Mouse (Mus musculus): ENCODE results near the gene Rcn2.
"Not testable (repeated sequence)": the region's sequence is repeated elsewhere in the genome, so short reads cannot be mapped to it uniquely, and the experiment has no call there.

The Rcn2 gene

GRCm38 (mm10) chr9:56041372-56042180, at the start of gene Rcn2:
Rcn2 (plus strand) TSS chr9:56041845.
- peak; percentile 88 for DNase-seq (ENCODE audit: low spot score)

DNA sequence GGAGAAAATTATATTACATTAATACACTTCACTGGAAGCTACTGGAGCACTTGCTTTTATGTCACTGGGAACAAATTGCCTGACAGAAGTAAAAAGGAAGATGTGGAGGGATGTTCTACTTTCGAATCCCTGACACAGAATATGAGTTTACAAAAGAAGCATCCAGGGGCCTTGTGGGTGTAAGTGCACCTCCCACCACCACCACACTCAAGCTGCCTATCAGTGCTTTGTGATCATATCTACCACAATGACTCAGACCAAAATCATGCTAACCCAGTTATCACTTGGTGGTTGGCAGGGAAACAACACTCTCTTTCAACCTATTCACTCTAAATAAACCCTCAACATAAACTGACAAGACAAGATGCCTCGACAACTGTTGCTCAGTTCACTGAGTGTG, 37.0 kb upstream of the Rcn2 start:
- not testable (repeated sequence) for DNase-seq (ENCODE audit: low spot score)

GRCm38 (mm10) chr9:56010450-56010849, 31.2 kb upstream of the Rcn2 start, which contains the start of gene 4930563M21Rik:
4930563M21Rik (minus strand) TSS chr9:56010550.
- no peak for DNase-seq (ENCODE audit: low spot score)

- no peak for DNase-seq (ENCODE audit: low spot score)
Observed at GRCm38 (mm10) chr9:56024772-56025171, 16.9 kb upstream of the Rcn2 start.

GRCm38 (mm10) chr9:56027292-56027691, 14.4 kb upstream of the Rcn2 start:
- no peak for DNase-seq (ENCODE audit: low spot score)

GRCm38 (mm10) chr9:56032219-56032618, 9.4 kb upstream of the Rcn2 start:
- no peak for DNase-seq (ENCODE audit: low spot score)

- DNase-seq (ENCODE audit: low spot score), result peak; percentile 34
Observed at GRCm38 (mm10) chr9:56042181-56042621, 556 bp downstream of the Rcn2 start.

- DNase-seq (ENCODE audit: low spot score), result no peak
Observed at GRCm38 (mm10) chr9:56053796-56054195, 12.2 kb downstream of the Rcn2 start.

DNA sequence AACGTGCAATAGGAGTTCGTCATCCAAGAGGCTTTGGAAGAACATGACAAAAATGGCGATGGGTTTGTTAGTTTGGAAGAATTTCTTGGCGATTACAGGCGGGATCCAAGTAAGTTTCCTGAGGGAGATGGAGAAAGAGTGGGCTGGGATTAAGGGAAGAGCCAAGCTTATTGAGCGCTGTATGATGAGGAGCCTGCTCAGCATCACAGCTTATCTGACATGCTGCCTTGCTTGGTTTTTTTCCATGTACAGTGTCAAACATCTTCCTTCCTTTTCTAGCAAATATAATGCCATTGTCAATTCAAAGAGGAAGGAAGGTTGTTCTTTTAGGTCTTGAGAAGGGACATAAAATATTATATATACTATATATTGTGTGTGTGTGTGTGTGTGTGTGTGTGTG, 14.5 kb downstream of the Rcn2 start:
- no peak for DNase-seq (ENCODE audit: low spot score)

- no peak for DNase-seq (ENCODE audit: low spot score)
Observed at GRCm38 (mm10) chr9:56062336-56062735, 20.7 kb downstream of the Rcn2 start.

GRCm38 (mm10) chr9:56065011-56065410, 23.4 kb downstream of the Rcn2 start:
- DNase-seq (ENCODE audit: low spot score), result no peak

DNA sequence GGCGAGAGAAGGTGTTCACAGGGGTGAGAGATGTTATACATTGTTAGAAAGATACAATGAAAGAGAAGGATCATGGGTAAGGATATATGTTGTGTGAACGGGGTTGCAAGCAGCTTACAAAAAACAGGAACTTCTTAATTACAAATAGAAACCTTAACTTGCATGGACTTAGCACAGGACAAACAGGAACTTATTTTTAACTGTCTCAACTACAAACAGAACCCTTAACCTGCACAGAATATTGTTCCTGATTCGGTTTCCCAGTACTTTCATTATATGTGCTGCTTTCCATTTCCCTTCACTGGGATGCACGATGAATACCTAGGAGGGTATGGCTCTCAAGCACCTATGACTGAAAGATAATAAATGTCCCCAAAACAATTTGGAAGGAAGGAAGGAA, 26.3 kb downstream of the Rcn2 start:
- no peak for DNase-seq (ENCODE audit: low spot score)

GRCm38 (mm10) chr9:56068630-56069029, 27.0 kb downstream of the Rcn2 start:
- no peak for DNase-seq (ENCODE audit: low spot score)

DNA sequence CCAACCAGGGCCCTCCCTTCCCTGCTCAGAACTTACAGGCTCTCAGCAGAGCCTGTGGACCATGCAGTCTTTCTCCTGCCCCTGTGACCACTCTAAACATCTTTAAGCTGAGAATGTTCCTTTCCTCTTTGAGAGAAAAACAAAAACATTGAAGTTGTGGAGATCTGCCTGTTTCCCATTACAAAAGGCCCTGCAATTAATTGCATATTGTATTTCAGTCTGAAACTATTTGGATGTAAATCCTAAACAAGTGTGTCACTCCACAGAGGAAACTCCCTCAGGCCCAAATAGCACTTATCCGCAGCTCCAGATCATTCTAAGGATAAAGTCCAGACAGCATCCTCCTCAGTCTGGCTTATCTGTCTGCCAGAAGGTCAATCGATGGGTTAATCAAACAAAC, 31.2 kb downstream of the Rcn2 start:
- DNase-seq (ENCODE audit: low spot score), result no peak

GRCm38 (mm10) chr9:56074863-56075262, 33.2 kb downstream of the Rcn2 start:
- no peak for DNase-seq (ENCODE audit: low spot score)

DNA sequence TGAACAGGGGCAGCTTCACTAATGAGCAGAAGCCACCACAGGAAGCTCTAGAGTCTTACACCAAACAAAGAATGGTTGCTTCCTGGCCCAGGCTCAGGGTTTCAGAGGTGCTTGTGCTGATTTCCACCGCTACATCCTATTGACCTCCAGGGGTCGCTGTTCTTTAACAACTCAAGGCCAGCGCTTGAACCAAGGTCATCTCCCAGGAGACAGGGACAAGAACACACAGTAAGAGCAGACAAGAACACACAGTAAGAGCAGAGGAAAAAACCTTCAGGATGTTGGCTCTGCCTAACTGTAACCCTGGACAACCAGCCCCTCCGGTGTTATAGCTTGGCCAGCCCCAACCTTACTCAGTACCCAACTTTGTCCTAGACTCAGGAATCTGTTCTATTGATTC, 33.6 kb downstream of the Rcn2 start:
- peak; percentile 64 for DNase-seq (ENCODE audit: low spot score)

- DNase-seq (ENCODE audit: low spot score), result no peak
Observed at GRCm38 (mm10) chr9:56075901-56076620, 34.4 kb downstream of the Rcn2 start.

DNA sequence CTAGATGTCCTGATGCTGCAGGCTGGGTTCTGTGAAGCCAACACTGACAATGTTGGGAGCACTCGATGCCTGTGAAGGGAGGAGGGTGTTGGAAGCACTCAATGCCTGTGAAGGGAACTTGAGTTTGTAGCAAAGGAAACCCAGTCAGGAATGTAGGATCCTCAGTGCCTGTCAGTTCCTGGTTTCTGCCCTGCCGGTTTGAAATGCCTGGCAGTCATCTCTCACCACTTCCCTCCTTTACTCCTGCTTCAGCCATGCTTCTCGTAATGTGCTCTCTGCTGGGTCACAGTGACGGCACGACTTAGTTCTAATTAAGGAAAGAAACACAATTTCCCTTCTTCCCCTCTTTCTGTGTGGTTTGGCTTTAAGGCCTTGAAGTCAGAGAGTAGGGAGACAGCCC, 37.9 kb downstream of the Rcn2 start:
- DNase-seq (ENCODE audit: low spot score), result no peak

GRCm38 (mm10) chr9:56086524-56086923, 44.9 kb downstream of the Rcn2 start:
- DNase-seq (ENCODE audit: low spot score), result no peak

DNA sequence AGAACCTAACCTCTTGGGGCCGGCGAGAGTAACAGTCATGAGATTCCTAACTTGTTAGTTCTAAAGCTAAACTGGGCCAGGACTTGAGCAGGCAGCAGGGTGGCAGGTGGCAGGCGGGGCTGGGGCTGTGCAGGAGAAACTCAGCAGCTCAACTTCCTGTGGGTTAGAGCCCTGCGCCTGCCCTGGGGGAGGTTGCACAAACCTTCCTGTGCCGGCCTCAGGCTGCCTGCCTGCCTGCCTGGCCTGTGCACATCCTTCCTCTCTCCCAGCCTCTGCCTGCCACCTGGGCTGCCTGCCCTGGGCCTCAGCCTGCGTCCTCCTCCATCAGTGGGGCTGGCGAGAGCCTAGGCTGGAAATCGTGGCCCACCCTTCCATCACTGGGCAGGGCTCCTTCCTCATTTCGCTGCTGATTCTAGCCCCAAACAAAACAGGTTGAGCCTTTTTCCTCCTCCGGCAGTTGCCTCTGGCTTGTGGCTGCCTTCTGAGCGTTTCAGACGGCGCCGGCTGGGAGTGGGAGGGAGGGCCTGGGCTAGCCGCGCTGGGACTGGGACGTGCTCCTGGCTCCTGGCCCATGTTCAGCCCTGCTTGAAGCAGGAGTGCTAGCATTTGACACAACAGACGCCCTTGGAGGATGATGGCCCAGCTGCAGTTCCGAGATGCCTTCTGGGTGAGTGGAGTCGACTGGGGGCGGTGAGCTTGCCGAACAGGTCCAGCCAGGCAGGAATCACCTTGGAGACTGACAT, 48.3 kb downstream of the Rcn2 start, which contains the start of gene Pstpip1:
Pstpip1 (plus strand) TSS at position 185 of the 743 bp plus-strand sequence.
- no peak for DNase-seq (ENCODE audit: low spot score)

- DNase-seq (ENCODE audit: low spot score), result no peak
Observed at GRCm38 (mm10) chr9:56090546-56091225, 49.0 kb downstream of the Rcn2 start.

DNA sequence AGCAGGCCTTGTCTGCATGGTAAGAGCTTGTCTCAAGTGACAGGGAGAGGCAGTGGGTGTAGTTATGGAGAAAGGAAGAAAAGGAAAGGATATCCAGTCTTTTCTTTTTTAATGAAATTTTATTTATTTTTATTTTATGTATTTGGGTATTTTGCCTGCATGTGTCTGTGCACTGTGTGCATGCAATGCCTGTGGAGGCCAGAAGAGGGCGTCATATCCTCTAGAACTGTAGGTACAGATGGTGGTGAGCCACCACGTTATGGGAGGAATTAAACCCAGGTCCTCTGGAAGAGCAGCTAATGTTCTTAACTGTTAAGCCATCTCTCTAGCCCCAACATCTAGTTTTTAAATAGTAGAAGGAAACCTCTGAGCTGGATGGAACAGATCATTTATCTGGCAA, 50.5 kb downstream of the Rcn2 start:
- no peak for DNase-seq (ENCODE audit: low spot score)
